Mouse (Mus musculus): ENCODE measurements around the gene Ptpn1. TPM values are rescaled to one million over a fixed set of nuclear protein-coding genes. Genes with fewer than 3 reads are reported as not detected.

The Ptpn1 gene
- total and polyA plus RNA-seq, 3 experiments: 69.8 to 131 (median 77.6) TPM

DNA sequence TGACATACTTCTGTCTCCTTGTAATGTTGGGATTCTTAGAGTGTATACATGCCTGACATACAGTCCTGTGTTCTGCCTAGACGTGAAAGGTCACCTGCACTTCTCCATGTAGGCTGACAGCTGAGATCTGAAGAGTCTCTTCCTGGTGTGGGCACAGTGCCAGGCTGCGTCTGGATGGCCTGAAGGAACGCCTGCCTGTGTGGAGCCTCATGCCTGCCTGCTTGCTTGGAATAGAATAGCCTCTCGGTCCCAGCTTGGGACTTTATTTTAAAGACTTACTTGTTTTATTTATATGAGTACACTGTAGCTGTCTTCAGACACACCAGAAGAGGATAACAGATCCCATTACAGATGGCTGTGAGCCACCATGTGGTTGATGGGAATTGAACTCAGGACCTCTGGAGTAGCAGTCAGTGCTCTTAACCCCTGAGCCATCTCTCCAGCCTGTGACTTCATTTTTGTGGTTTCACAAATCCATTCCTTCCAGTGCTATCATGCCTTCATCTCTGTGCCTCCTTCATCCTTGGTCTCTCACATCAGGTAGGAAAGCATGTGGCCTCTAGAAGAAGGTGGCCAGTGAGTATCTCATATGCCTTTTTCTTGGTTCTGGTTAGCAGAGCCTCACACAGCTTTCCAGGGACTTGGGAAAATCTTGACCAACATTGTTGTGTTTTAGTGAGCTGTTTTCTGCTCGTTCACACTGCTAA, 26.4 kb downstream of the Ptpn1 start:
- Histone ChIP-seq H3K9me3 (replicated peaks; ENCODE audit: low read length) (no peaks in the 10 kb centered on the region), H3K27ac (ENCODE audit: insufficient read depth, low read depth) (peak overlapping the region; percentile 92), H3K36me3 (replicated peaks in 1 of 2; ENCODE audit: control insufficient read depth in 1 of 2, insufficient read depth in 1 of 2, low read length in 1 of 2) (peaks cover 5 to 49% of the 10 kb centered on the region in 2 experiments), H3K27me3 (replicated peaks) (no peaks in the 10 kb centered on the region), H3K9ac (ENCODE audit: insufficient read depth, low read depth) (no peak overlapping the region), H3K4me3 (replicated peaks in 1 of 3; ENCODE audit: low read depth in 2 of 3, low read length in 2 of 3, poor library complexity in 1 of 3) (peak overlapping the region in 1 of 3 experiments; percentile 1), H3K4me2 (ENCODE audit: insufficient read depth, low read depth, poor library complexity, severe bottlenecking) (peak overlapping the region; percentile 97), H3K4me1 (ENCODE audit: control insufficient read depth in 1 of 2, insufficient read depth in 2 of 2) (peaks cover 62 to 96% of the 10 kb centered on the region in 2 experiments), H3K79me2 (replicated peaks; ENCODE audit: control insufficient read depth, extremely low read depth, insufficient read depth, poor library complexity, severe bottlenecking) (peaks cover 87% of the 10 kb centered on the region)
- dilution Hi-C loops (cut with MboI; ENCODE audit: extremely low pct_ligation_motif_present, extremely low pct_unique_long_range_greater_than_20kb, low sequenced_read_pairs) (no loop called here), in situ Hi-C loops (cut with MboI; ENCODE audit: low pct_ligation_motif_present, low pct_unique_long_range_greater_than_20kb, low sequenced_read_pairs) (no loop called here)
- TF ChIP-seq RCOR1 (conservative IDR thresholded peaks at IDR 0.05; ENCODE audit: low read depth, low read length): no peak
- TF ChIP-seq USF1 (IDR thresholded peaks at IDR 0.05; ENCODE audit: low read depth, low read length): no peak
- no peak for TF ChIP-seq POLR2A (IDR thresholded peaks at IDR 0.05; ENCODE audit: low read depth, low read length)
- TF ChIP-seq JUND (conservative IDR thresholded peaks at IDR 0.05; ENCODE audit: low read depth, low read length): no peak
- TF ChIP-seq NELFE (IDR thresholded peaks at IDR 0.05; ENCODE audit: low read depth, low read length): no peak
- TF ChIP-seq MXI1 (IDR thresholded peaks at IDR 0.05; ENCODE audit: low read depth, low read length): no peak
- TF ChIP-seq JUN (IDR thresholded peaks at IDR 0.05; ENCODE audit: insufficient read depth, low read depth, low read length): no peak
- no peak for TF ChIP-seq CTCF (conservative IDR thresholded peaks at IDR 0.05 in 1 of 2, IDR thresholded peaks at IDR 0.05 in 1 of 2; ENCODE audit: low read depth in 2 of 2, low read length in 2 of 2)
- TF ChIP-seq E2F4 (IDR thresholded peaks at IDR 0.05; ENCODE audit: insufficient replicate concordance, low read depth, low read length): no peak
- no peak for TF ChIP-seq TBP (conservative IDR thresholded peaks at IDR 0.05; ENCODE audit: low read depth, low read length)
- no peak for TF ChIP-seq SIN3A (IDR thresholded peaks at IDR 0.05; ENCODE audit: low read length)
- no peak for TF ChIP-seq MAFK (IDR thresholded peaks at IDR 0.05; ENCODE audit: insufficient replicate concordance, low read length)
- TF ChIP-seq ZKSCAN1 (IDR thresholded peaks at IDR 0.05; ENCODE audit: borderline replicate concordance, low read depth, low read length): no peak
- no peak for TF ChIP-seq MAZ (IDR thresholded peaks at IDR 0.05; ENCODE audit: low read depth, low read length)
- TF ChIP-seq EP300 (IDR thresholded peaks at IDR 0.05; ENCODE audit: low read length): no peak
- no peak for TF ChIP-seq POLR2AphosphoS2 (IDR thresholded peaks at IDR 0.05; ENCODE audit: low read depth, low read length)
- TF ChIP-seq GABPA (IDR thresholded peaks at IDR 0.05; ENCODE audit: insufficient replicate concordance, low read depth, low read length): no peak
- no peak for TF ChIP-seq PAX5 (IDR thresholded peaks at IDR 0.05; ENCODE audit: low read length)
- no peak for TF ChIP-seq MYC (IDR thresholded peaks at IDR 0.05; ENCODE audit: low read depth, low read length)
- no peak for TF ChIP-seq ZC3H11A (IDR thresholded peaks at IDR 0.05; ENCODE audit: low read depth, low read length)
- DNase-seq (ENCODE audit: extremely low read depth): no peak

DNA sequence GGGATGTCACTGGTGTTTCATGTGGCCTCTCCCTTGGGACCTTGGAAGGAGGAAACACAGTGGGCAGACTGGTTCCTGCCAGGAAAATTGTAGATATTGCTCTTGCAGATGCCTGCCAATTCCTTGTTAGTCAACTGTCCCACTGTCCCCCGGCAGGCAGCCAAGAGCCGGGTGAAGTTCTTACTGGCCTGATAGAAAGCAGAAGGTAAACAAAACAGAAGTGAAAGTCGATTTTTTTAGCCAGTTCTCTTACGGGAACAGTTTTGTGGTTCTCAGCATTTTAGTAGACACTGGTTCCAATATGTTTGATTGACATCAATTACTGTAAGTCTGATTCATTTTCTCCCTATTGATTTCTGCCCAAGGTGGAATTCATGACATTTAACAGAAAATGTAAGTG, 27.0 kb downstream of the Ptpn1 start:
- peak overlapping the region in 1 of 3 experiments; percentile 50 for H3K4me3 ChIP-seq (replicated peaks in 1 of 3; ENCODE audit: low read depth in 2 of 3, low read length in 2 of 3, poor library complexity in 1 of 3)
- peaks cover 86% of the 10 kb centered on the region for H3K79me2 ChIP-seq (replicated peaks; ENCODE audit: control insufficient read depth, extremely low read depth, insufficient read depth, poor library complexity, severe bottlenecking)
- H3K4me1 ChIP-seq (ENCODE audit: control insufficient read depth in 1 of 2, insufficient read depth in 2 of 2): peaks cover 62 to 93% of the 10 kb centered on the region in 2 experiments
- H3K27ac ChIP-seq (ENCODE audit: insufficient read depth, low read depth): peak overlapping the region; percentile 99
- peak; percentile 57 for DNase-seq (ENCODE audit: extremely low read depth)
- dilution Hi-C loops (cut with MboI; ENCODE audit: extremely low pct_ligation_motif_present, extremely low pct_unique_long_range_greater_than_20kb, low sequenced_read_pairs): no loop called here
- H3K36me3 ChIP-seq (replicated peaks in 1 of 2; ENCODE audit: control insufficient read depth in 1 of 2, insufficient read depth in 1 of 2, low read length in 1 of 2): peaks cover 11 to 49% of the 10 kb centered on the region in 2 experiments
- no peaks in the 10 kb centered on the region for H3K27me3 ChIP-seq (replicated peaks)
- in situ Hi-C loops (cut with MboI; ENCODE audit: low pct_ligation_motif_present, low pct_unique_long_range_greater_than_20kb, low sequenced_read_pairs): no loop called here
- peak overlapping the region; percentile 28; the same call in 1 of the 2 replicates for H3K9ac ChIP-seq (ENCODE audit: insufficient read depth, low read depth)
- no peaks in the 10 kb centered on the region for H3K9me3 ChIP-seq (replicated peaks; ENCODE audit: low read length)
- peak overlapping the region; percentile 97 for H3K4me2 ChIP-seq (ENCODE audit: insufficient read depth, low read depth, poor library complexity, severe bottlenecking)
- TF ChIP-seq JUND (conservative IDR thresholded peaks at IDR 0.05; ENCODE audit: low read depth, low read length) (peak; percentile 35; the same call in 1 of the 2 replicates), EP300 (IDR thresholded peaks at IDR 0.05; ENCODE audit: low read length) (peak; percentile 92), ZC3H11A (IDR thresholded peaks at IDR 0.05; ENCODE audit: low read depth, low read length) (no peak), BHLHE40 (IDR thresholded peaks at IDR 0.05; ENCODE audit: low read depth, low read length) (peak; percentile 45; the same call in 1 of the 2 replicates), ZNF384 (IDR thresholded peaks at IDR 0.05; ENCODE audit: low read depth, low read length) (peak; percentile 86), RAD21 (IDR thresholded peaks at IDR 0.05; ENCODE audit: low read depth, low read length) (no peak), CHD2 (IDR thresholded peaks at IDR 0.05; ENCODE audit: low read length) (peak; percentile 54; the same call in 1 of the 2 replicates), KAT2A (IDR thresholded peaks at IDR 0.05; ENCODE audit: insufficient replicate concordance, low read length) (no peak), MAX (IDR thresholded peaks at IDR 0.05; ENCODE audit: low read length) (peak; percentile 56), MEF2A (IDR thresholded peaks at IDR 0.05; ENCODE audit: borderline replicate concordance, low read depth, low read length) (peak; percentile 82), TCF12 (IDR thresholded peaks at IDR 0.05; ENCODE audit: low read depth, low read length) (peak; percentile 58), RCOR1 (conservative IDR thresholded peaks at IDR 0.05; ENCODE audit: low read depth, low read length) (peak; percentile 56; the same call in 1 of the 2 replicates), IRF4 (IDR thresholded peaks at IDR 0.05; ENCODE audit: low read depth, low read length) (peak; percentile 94), MAFK (IDR thresholded peaks at IDR 0.05; ENCODE audit: insufficient replicate concordance, low read length) (peak; percentile 85), MYC (IDR thresholded peaks at IDR 0.05; ENCODE audit: low read depth, low read length) (no peak), ETS1 (conservative IDR thresholded peaks at IDR 0.05; ENCODE audit: low read depth, low read length) (peak; percentile 72), ZKSCAN1 (IDR thresholded peaks at IDR 0.05; ENCODE audit: borderline replicate concordance, low read depth, low read length) (no peak), ELF1 (IDR thresholded peaks at IDR 0.05; ENCODE audit: low read depth, low read length) (peak; percentile 54; the same call in 1 of the 2 replicates)

Data from CH12.LX (cell line).